Mouse (Mus musculus) heart, embryonic 16.5 days (tissue): ENCODE data around the gene Gak. TPM values are rescaled to one million over a fixed set of nuclear protein-coding genes. Genes with fewer than 3 reads are reported as not detected.

ENCODE experiments used
- polyA plus RNA-seq: library from polyadenylated mRNA; unstranded; fragments of >200 nt; fragmentation: Nextera tagmentation; extraction: Ambion mirVana; gene quantifications from 2 replicates; pipeline ENCODE4 v1.2.1, GENCODE M21; 2015

Gak gene
- polyA plus RNA-seq, 1 experiment from 2014 or later: 32.3 TPM

Other genes with a start within 250 kb of the Gak start
- gene Pde6b, start 241.4 kb downstream of the Gak start, polyA plus RNA-seq: 0.26 TPM in 1 of 2 replicates, not detected in the other
- 740 and 758 TPM in 2 replicates for gene Atp5k, start 195.3 kb downstream of the Gak start, polyA plus RNA-seq
- gene Mfsd7a, start 180.9 kb downstream of the Gak start, polyA plus RNA-seq: 0.30 TPM in 2 replicates
- 16.3 and 18.3 TPM in 2 replicates for gene Pcgf3, start 168.5 kb downstream of the Gak start, polyA plus RNA-seq
- gene Cplx1, start 79.7 kb downstream of the Gak start, polyA plus RNA-seq: 0.36 and 0.59 TPM in 2 replicates
- gene Tmem175, start within 50 bp of the Gak start, polyA plus RNA-seq: 16.6 and 19.7 TPM in 2 replicates
- gene Idua, start 30.6 kb upstream of the Gak start, polyA plus RNA-seq: 13.9 and 15.5 TPM in 2 replicates
- 6.3 and 7.2 TPM in 2 replicates for gene Dgkq, start 39.9 kb upstream of the Gak start, polyA plus RNA-seq
- gene Slc26a1, start 45.8 kb upstream of the Gak start, polyA plus RNA-seq: 0.41 and 0.61 TPM in 2 replicates
- 6.4 and 11.4 TPM in 2 replicates for gene Fgfrl1, start 62.6 kb upstream of the Gak start, polyA plus RNA-seq
- gene Rnf212, start 145.2 kb upstream of the Gak start, polyA plus RNA-seq: not detected in 2 replicates
- not detected in 2 replicates for gene Tmed11, start 165.6 kb upstream of the Gak start, polyA plus RNA-seq
- not detected in 2 replicates for gene Vmn2r8, start 179.1 kb upstream of the Gak start, polyA plus RNA-seq
- not detected in 2 replicates for gene Vmn2r9, start 222.8 kb upstream of the Gak start, polyA plus RNA-seq